Mouse (Mus musculus): Measurements from ENCODE around the gene Arl15. TPM values are rescaled to one million over a fixed set of nuclear protein-coding genes. Genes with fewer than 3 reads are reported as not detected.
A peak's percentile ranks its signal among the peaks of the same experiment; 100 is the strongest.

Arl15 gene
- polyA plus RNA-seq, 1 experiment from 2014 or later: 14.6 TPM

GRCm38 (mm10) chr13:113865378-113865777 lies 71.1 kb downstream of the Arl15 start:
- ATAC-seq (replicated peaks; ENCODE audit: low FRiP score): no peak

GRCm38 (mm10) chr13:113865806-113866205 lies 71.5 kb downstream of the Arl15 start:
- ATAC-seq (replicated peaks; ENCODE audit: low FRiP score) (no peak), DNase-seq (ENCODE audit: low spot score) (peak; percentile 75)
- Histone ChIP-seq H3K9ac (ENCODE audit: low read length) (no peak overlapping the region), H3K27ac (ENCODE audit: low read depth, low read length) (no peak overlapping the region), H3K4me2 (ENCODE audit: low read depth, low read length, severe bottlenecking) (no peak overlapping the region), H3K27me3 (ENCODE audit: control insufficient read depth, insufficient read depth, low read length) (no peaks in the 10 kb centered on the region), H3K4me1 (replicated peaks; ENCODE audit: control insufficient read depth, insufficient read depth, low read length) (no peaks in the 10 kb centered on the region), H3K4me3 (ENCODE audit: low read depth, low read length) (no peak overlapping the region), H3K9me3 (ENCODE audit: control insufficient read depth, low read length) (no peaks in the 10 kb centered on the region), H3K36me3 (ENCODE audit: control insufficient read depth, insufficient read depth, low read length) (no peaks in the 10 kb centered on the region)
- 39% methylated on average over 7 of the region's 7 CpGs for WGBS

More at GRCm38 (mm10) chr13:113865378-113865777, 71.1 kb downstream of the Arl15 start:
- Histone ChIP-seq H3K27ac (ENCODE audit: low read depth, low read length) (no peak overlapping the region), H3K9me3 (ENCODE audit: control insufficient read depth, low read length) (no peaks in the 10 kb centered on the region), H3K27me3 (ENCODE audit: control insufficient read depth, insufficient read depth, low read length) (no peaks in the 10 kb centered on the region), H3K4me3 (ENCODE audit: low read depth, low read length) (no peak overlapping the region), H3K4me1 (replicated peaks; ENCODE audit: control insufficient read depth, insufficient read depth, low read length) (no peaks in the 10 kb centered on the region), H3K9ac (ENCODE audit: low read length) (no peak overlapping the region), H3K4me2 (ENCODE audit: low read depth, low read length, severe bottlenecking) (no peak overlapping the region), H3K36me3 (ENCODE audit: control insufficient read depth, insufficient read depth, low read length) (no peaks in the 10 kb centered on the region)
- no peak for DNase-seq (ENCODE audit: low spot score)
- WGBS: 73% methylated on average over 6 of the region's 6 CpGs

GRCm38 (mm10) chr13:113867736-113868135 lies 73.4 kb downstream of the Arl15 start:
- Histone ChIP-seq H3K4me1 (replicated peaks; ENCODE audit: control insufficient read depth, insufficient read depth, low read length) (no peaks in the 10 kb centered on the region), H3K9ac (ENCODE audit: low read length) (no peak overlapping the region), H3K9me3 (ENCODE audit: control insufficient read depth, low read length) (no peaks in the 10 kb centered on the region), H3K27me3 (ENCODE audit: control insufficient read depth, insufficient read depth, low read length) (no peaks in the 10 kb centered on the region), H3K4me2 (ENCODE audit: low read depth, low read length, severe bottlenecking) (no peak overlapping the region), H3K27ac (ENCODE audit: low read depth, low read length) (no peak overlapping the region), H3K36me3 (ENCODE audit: control insufficient read depth, insufficient read depth, low read length) (no peaks in the 10 kb centered on the region), H3K4me3 (ENCODE audit: low read depth, low read length) (no peak overlapping the region)
- DNase-seq (ENCODE audit: low spot score): no peak
- WGBS: 96% methylated on average over 2 of the region's 2 CpGs
- ATAC-seq (replicated peaks; ENCODE audit: low FRiP score): no peak

- 71% methylated on average over 20 of the region's 20 CpGs for WGBS
- peak; percentile 64; the same call in 1 of the 2 replicates for ATAC-seq (replicated peaks; ENCODE audit: low FRiP score)
- Histone ChIP-seq H3K27ac (ENCODE audit: low read depth, low read length) (no peak overlapping the region), H3K9me3 (ENCODE audit: control insufficient read depth, low read length) (no peaks in the 10 kb centered on the region), H3K4me1 (replicated peaks; ENCODE audit: control insufficient read depth, insufficient read depth, low read length) (no peaks in the 10 kb centered on the region), H3K4me2 (ENCODE audit: low read depth, low read length, severe bottlenecking) (no peak overlapping the region), H3K36me3 (ENCODE audit: control insufficient read depth, insufficient read depth, low read length) (no peaks in the 10 kb centered on the region), H3K4me3 (ENCODE audit: low read depth, low read length) (no peak overlapping the region), H3K9ac (ENCODE audit: low read length) (no peak overlapping the region), H3K27me3 (ENCODE audit: control insufficient read depth, insufficient read depth, low read length) (no peaks in the 10 kb centered on the region)
- DNase-seq (ENCODE audit: low spot score): peak; percentile 82
Measured at GRCm38 (mm10) chr13:113869212-113870205, 75.2 kb downstream of the Arl15 start.

GRCm38 (mm10) chr13:113870403-113870802 lies 76.1 kb downstream of the Arl15 start:
- Histone ChIP-seq H3K9me3 (ENCODE audit: control insufficient read depth, low read length) (no peaks in the 10 kb centered on the region), H3K4me2 (ENCODE audit: low read depth, low read length, severe bottlenecking) (no peak overlapping the region), H3K4me1 (replicated peaks; ENCODE audit: control insufficient read depth, insufficient read depth, low read length) (no peaks in the 10 kb centered on the region), H3K9ac (ENCODE audit: low read length) (no peak overlapping the region), H3K27ac (ENCODE audit: low read depth, low read length) (no peak overlapping the region), H3K27me3 (ENCODE audit: control insufficient read depth, insufficient read depth, low read length) (no peaks in the 10 kb centered on the region), H3K36me3 (ENCODE audit: control insufficient read depth, insufficient read depth, low read length) (no peaks in the 10 kb centered on the region), H3K4me3 (ENCODE audit: low read depth, low read length) (no peak overlapping the region)
- WGBS: 79% methylated on average over 15 of the region's 15 CpGs
- DNase-seq (ENCODE audit: low spot score) (no peak), ATAC-seq (replicated peaks; ENCODE audit: low FRiP score) (no peak)

- no peak for DNase-seq (ENCODE audit: low spot score)
Measured at GRCm38 (mm10) chr13:113871853-113872252, 77.5 kb downstream of the Arl15 start.

GRCm38 (mm10) chr13:113875724-113876123 lies 81.4 kb downstream of the Arl15 start:
- no peak overlapping the region for H3K27ac ChIP-seq (ENCODE audit: low read depth, low read length)
- DNase-seq (ENCODE audit: low spot score) (no peak), ATAC-seq (replicated peaks; ENCODE audit: low FRiP score) (no peak)
- no peaks in the 10 kb centered on the region for H3K27me3 ChIP-seq (ENCODE audit: control insufficient read depth, insufficient read depth, low read length)
- no peak overlapping the region for H3K4me2 ChIP-seq (ENCODE audit: low read depth, low read length, severe bottlenecking)
- H3K4me1 ChIP-seq (replicated peaks; ENCODE audit: control insufficient read depth, insufficient read depth, low read length): peaks cover 11% of the 10 kb centered on the region
- H3K36me3 ChIP-seq (ENCODE audit: control insufficient read depth, insufficient read depth, low read length): no peaks in the 10 kb centered on the region
- no peaks in the 10 kb centered on the region for H3K9me3 ChIP-seq (ENCODE audit: control insufficient read depth, low read length)
- 68% methylated on average over 4 of the region's 4 CpGs for WGBS
- no peak overlapping the region for H3K4me3 ChIP-seq (ENCODE audit: low read depth, low read length)
- no peak overlapping the region for H3K9ac ChIP-seq (ENCODE audit: low read length)

More at GRCm38 (mm10) chr13:113871853-113872252, 77.5 kb downstream of the Arl15 start:
- Histone ChIP-seq H3K27ac (ENCODE audit: low read depth, low read length) (no peak overlapping the region), H3K9ac (ENCODE audit: low read length) (no peak overlapping the region), H3K4me2 (ENCODE audit: low read depth, low read length, severe bottlenecking) (no peak overlapping the region), H3K4me3 (ENCODE audit: low read depth, low read length) (no peak overlapping the region), H3K4me1 (replicated peaks; ENCODE audit: control insufficient read depth, insufficient read depth, low read length) (no peaks in the 10 kb centered on the region), H3K27me3 (ENCODE audit: control insufficient read depth, insufficient read depth, low read length) (no peaks in the 10 kb centered on the region), H3K9me3 (ENCODE audit: control insufficient read depth, low read length) (no peaks in the 10 kb centered on the region), H3K36me3 (ENCODE audit: control insufficient read depth, insufficient read depth, low read length) (no peaks in the 10 kb centered on the region)
- no peak for ATAC-seq (replicated peaks; ENCODE audit: low FRiP score)
- WGBS: 64% methylated on average over 13 of the region's 13 CpGs

GRCm38 (mm10) chr13:113877420-113877819 lies 83.1 kb downstream of the Arl15 start:
- H3K27me3 ChIP-seq (ENCODE audit: control insufficient read depth, insufficient read depth, low read length): no peaks in the 10 kb centered on the region
- ATAC-seq (replicated peaks; ENCODE audit: low FRiP score) (no peak), DNase-seq (ENCODE audit: low spot score) (peak; percentile 81)
- WGBS: 13% methylated on average over 5 of the region's 5 CpGs
- no peaks in the 10 kb centered on the region for H3K36me3 ChIP-seq (ENCODE audit: control insufficient read depth, insufficient read depth, low read length)
- peaks cover 15% of the 10 kb centered on the region for H3K4me1 ChIP-seq (replicated peaks; ENCODE audit: control insufficient read depth, insufficient read depth, low read length)
- H3K9ac ChIP-seq (ENCODE audit: low read length): no peak overlapping the region
- H3K4me3 ChIP-seq (ENCODE audit: low read depth, low read length): no peak overlapping the region
- no peak overlapping the region for H3K27ac ChIP-seq (ENCODE audit: low read depth, low read length)
- no peak overlapping the region for H3K4me2 ChIP-seq (ENCODE audit: low read depth, low read length, severe bottlenecking)
- H3K9me3 ChIP-seq (ENCODE audit: control insufficient read depth, low read length): no peaks in the 10 kb centered on the region
